Mouse (Mus musculus) midbrain, embryonic 12.5 days (tissue): Measurements from ENCODE around the gene 1700067K01Rik. TPM values are rescaled to one million over a fixed set of nuclear protein-coding genes. Genes with fewer than 3 reads are reported as not detected.
"Not testable (repeated sequence)": the region's sequence is repeated elsewhere in the genome, so short reads cannot be mapped to it uniquely, and the experiment has no call there.

Source experiments
- ATAC-seq: fragments of 200-750 bp; cut with Nextera tagmentation; 2 replicates; pipeline ENCODE4 v1.8.0; 2017; ENCODE audit warnings: low read depth, moderate TSS enrichment, moderate library complexity; ENCODE audit not compliant: low FRiP score
- H3K27ac ChIP-seq: fragments of 300-500 bp; sonication (generic); replicated peaks from 2 replicates; pipeline ENCODE4 v1.5.1; 2016; ENCODE audit warnings: mild to moderate bottlenecking
- H3K27me3 ChIP-seq: fragments of 300-500 bp; sonication (generic); 2 replicates; pipeline ENCODE4 v1.6.1; 2016; ENCODE audit warnings: mild to moderate bottlenecking
- H3K36me3 ChIP-seq: fragments of 300-500 bp; sonication (generic); 2 replicates; pipeline ENCODE4 v1.6.1; 2016
- H3K4me1 ChIP-seq: fragments of 300-500 bp; sonication (generic); 2 replicates; pipeline ENCODE4 v1.6.1; 2016
- H3K4me2 ChIP-seq: fragments of 300-500 bp; sonication (generic); replicated peaks from 2 replicates; pipeline ENCODE4 v1.6.1; 2016; ENCODE audit warnings: mild to moderate bottlenecking, moderate library complexity
- H3K4me3 ChIP-seq: fragments of 300-500 bp; sonication (generic); 2 replicates; pipeline ENCODE4 v1.5.1; 2016; ENCODE audit warnings: mild to moderate bottlenecking
- H3K9ac ChIP-seq: fragments of 300-500 bp; sonication (generic); replicated peaks from 2 replicates; pipeline ENCODE4 v1.6.1; 2016; ENCODE audit warnings: mild to moderate bottlenecking, moderate library complexity
- H3K9me3 ChIP-seq: fragments of 300-500 bp; sonication (generic); 2 replicates; pipeline ENCODE4 v1.6.1; 2016; ENCODE audit warnings: mild to moderate bottlenecking
- WGBS: fragments of 180-500 bp; shearing (Covaris S2); methylation state at CpG from one replicate; pipeline ENCODE4 v1.1.7; 2016; 5-methylcytosine and 5-hydroxymethylcytosine counted together
- polyA plus RNA-seq: library from polyadenylated mRNA; unstranded; fragments of >200 nt; fragmentation: Nextera tagmentation; extraction: Ambion mirVana; gene quantifications from 2 replicates; pipeline ENCODE4 v1.2.1, GENCODE M21; 2016

Gene 1700067K01Rik
- polyA plus RNA-seq, 1 experiment from 2014 or later: 0.89 TPM

GRCm38 (mm10) chr8:83973161-83974031, 27.9 kb upstream of the 1700067K01Rik start:
- peaks cover 37% of the 10 kb centered on the region for H3K4me1 ChIP-seq
- no peak; the same call in none of the 2 replicates for ATAC-seq
- H3K9me3 ChIP-seq: no peaks in the 10 kb centered on the region
- H3K36me3 ChIP-seq: peaks cover 12% of the 10 kb centered on the region
- peak overlapping the region; percentile 87 for H3K9ac ChIP-seq
- H3K27ac ChIP-seq: peak overlapping the region; percentile 77
- peak overlapping the region; percentile 95 for H3K4me3 ChIP-seq
- H3K4me2 ChIP-seq: peak overlapping the region; percentile 98
- H3K27me3 ChIP-seq: no peaks in the 10 kb centered on the region
- WGBS: 3% methylated on average over 37 of the region's 37 CpGs

GRCm38 (mm10) chr8:83974521-83974920, 26.8 kb upstream of the 1700067K01Rik start:
- Histone ChIP-seq H3K9ac (peak overlapping the region; percentile 37; the same call in 1 of the 2 replicates), H3K27me3 (no peaks in the 10 kb centered on the region), H3K27ac (no peak overlapping the region), H3K4me3 (peak overlapping the region; percentile 9; the same call in 1 of the 2 replicates), H3K4me1 (peaks cover 37% of the 10 kb centered on the region), H3K4me2 (peak overlapping the region; percentile 98; the same call in 1 of the 2 replicates), H3K36me3 (peaks cover 3% of the 10 kb centered on the region), H3K9me3 (no peaks in the 10 kb centered on the region)
- no peak for ATAC-seq
- 80% methylated on average over 4 of the region's 4 CpGs for WGBS

- 85% methylated on average over 4 of the region's 4 CpGs for WGBS
- Histone ChIP-seq H3K4me3 (no peak overlapping the region), H3K36me3 (peaks cover 13% of the 10 kb centered on the region), H3K27ac (no peak overlapping the region), H3K9me3 (no peaks in the 10 kb centered on the region), H3K4me2 (no peak overlapping the region), H3K9ac (no peak overlapping the region), H3K4me1 (peaks cover 37% of the 10 kb centered on the region), H3K27me3 (no peaks in the 10 kb centered on the region)
- no peak for ATAC-seq
These were observed 25.1 kb upstream of the 1700067K01Rik start for GRCm38 (mm10) chr8:83976101-83976630.

GRCm38 (mm10) chr8:83976779-83977350, 24.4 kb upstream of the 1700067K01Rik start:
- 0 out of 2 replicates have a peak overlapping the region, but pooled peaks have one; percentile 6 for H3K9ac ChIP-seq

GRCm38 (mm10) chr8:83977646-83978045, 23.7 kb upstream of the 1700067K01Rik start:
- peaks cover 28% of the 10 kb centered on the region for H3K36me3 ChIP-seq
- no peak overlapping the region for H3K9ac ChIP-seq
- no peak overlapping the region for H3K4me2 ChIP-seq
- no peak for ATAC-seq
- H3K9me3 ChIP-seq: no peaks in the 10 kb centered on the region
- peaks cover 31% of the 10 kb centered on the region for H3K4me1 ChIP-seq
- 76% methylated on average over 6 of the region's 6 CpGs for WGBS
- H3K27me3 ChIP-seq: no peaks in the 10 kb centered on the region
- H3K27ac ChIP-seq: 0 out of 2 replicates have a peak overlapping the region, but pooled peaks have one; percentile 11
- no peak overlapping the region for H3K4me3 ChIP-seq

More at GRCm38 (mm10) chr8:83976779-83977350, 24.4 kb upstream of the 1700067K01Rik start:
- H3K27ac ChIP-seq: no peak overlapping the region
- ATAC-seq: no peak
- H3K4me3 ChIP-seq: no peak overlapping the region
- WGBS: 87% methylated on average over 5 of the region's 5 CpGs
- H3K4me1 ChIP-seq: peaks cover 34% of the 10 kb centered on the region
- H3K36me3 ChIP-seq: peaks cover 20% of the 10 kb centered on the region
- no peaks in the 10 kb centered on the region for H3K27me3 ChIP-seq
- no peaks in the 10 kb centered on the region for H3K9me3 ChIP-seq
- H3K4me2 ChIP-seq: no peak overlapping the region

- no peak for ATAC-seq
- H3K36me3 ChIP-seq: peaks cover 33% of the 10 kb centered on the region
- H3K4me3 ChIP-seq: no peak overlapping the region
- 0 out of 2 replicates have a peak overlapping the region, but pooled peaks have one; percentile 11 for H3K27ac ChIP-seq
- WGBS: 75% methylated on average over 9 of the region's 9 CpGs
- no peak overlapping the region for H3K9ac ChIP-seq
- no peak overlapping the region for H3K4me2 ChIP-seq
- no peaks in the 10 kb centered on the region for H3K9me3 ChIP-seq
- H3K4me1 ChIP-seq: peaks cover 31% of the 10 kb centered on the region
- H3K27me3 ChIP-seq: no peaks in the 10 kb centered on the region
These were observed 23.1 kb upstream of the 1700067K01Rik start for GRCm38 (mm10) chr8:83978200-83978599.

GRCm38 (mm10) chr8:83980250-83980649, 21.1 kb upstream of the 1700067K01Rik start:
- peaks cover 49% of the 10 kb centered on the region for H3K36me3 ChIP-seq
- no peak overlapping the region for H3K4me2 ChIP-seq
- ATAC-seq: no peak
- H3K4me3 ChIP-seq: no peak overlapping the region
- no peaks in the 10 kb centered on the region for H3K9me3 ChIP-seq
- 88% methylated on average over 1 of the region's 1 CpGs for WGBS
- H3K27me3 ChIP-seq: no peaks in the 10 kb centered on the region
- no peak overlapping the region for H3K27ac ChIP-seq
- peaks cover 15% of the 10 kb centered on the region for H3K4me1 ChIP-seq
- 0 out of 2 replicates have a peak overlapping the region, but pooled peaks have one; percentile 20 for H3K9ac ChIP-seq

GRCm38 (mm10) chr8:83980845-83981244, 20.5 kb upstream of the 1700067K01Rik start:
- Histone ChIP-seq H3K36me3 (peaks cover 53% of the 10 kb centered on the region), H3K4me1 (peaks cover 15% of the 10 kb centered on the region)
- no peak for ATAC-seq

GRCm38 (mm10) chr8:83981533-83981932, 19.8 kb upstream of the 1700067K01Rik start:
- Histone ChIP-seq H3K27me3 (no peaks in the 10 kb centered on the region), H3K4me3 (no peak overlapping the region), H3K9me3 (no peaks in the 10 kb centered on the region), H3K4me1 (peaks cover 15% of the 10 kb centered on the region), H3K27ac (no peak overlapping the region), H3K36me3 (peaks cover 60% of the 10 kb centered on the region), H3K9ac (no peak overlapping the region), H3K4me2 (no peak overlapping the region)
- 94% methylated on average over 7 of the region's 7 CpGs for WGBS
- no peak for ATAC-seq

More at GRCm38 (mm10) chr8:83980845-83981244, 20.5 kb upstream of the 1700067K01Rik start:
- Histone ChIP-seq H3K9me3 (no peaks in the 10 kb centered on the region), H3K4me3 (no peak overlapping the region), H3K27ac (no peak overlapping the region), H3K27me3 (no peaks in the 10 kb centered on the region), H3K9ac (no peak overlapping the region), H3K4me2 (no peak overlapping the region)
- WGBS: 90% methylated on average over 8 of the region's 8 CpGs

- Histone ChIP-seq H3K4me2 (no peak overlapping the region), H3K36me3 (peaks cover 69% of the 10 kb centered on the region), H3K9me3 (no peaks in the 10 kb centered on the region), H3K27ac (no peak overlapping the region), H3K4me1 (peaks cover 8% of the 10 kb centered on the region), H3K4me3 (no peak overlapping the region), H3K27me3 (no peaks in the 10 kb centered on the region), H3K9ac (no peak overlapping the region)
- 93% methylated on average over 4 of the region's 4 CpGs for WGBS
- no peak for ATAC-seq
These were observed 18.9 kb upstream of the 1700067K01Rik start for GRCm38 (mm10) chr8:83982449-83982848.

- not testable (repeated sequence) for H3K4me3 ChIP-seq, H3K9me3 ChIP-seq, H3K27me3 ChIP-seq, ATAC-seq, H3K4me1 ChIP-seq, H3K27ac ChIP-seq, H3K4me2 ChIP-seq, H3K9ac ChIP-seq
- H3K36me3 ChIP-seq: peaks cover 77% of the 10 kb centered on the region
- WGBS: 99% methylated on average over 2 of the region's 2 CpGs
These were observed 18.1 kb upstream of the 1700067K01Rik start for GRCm38 (mm10) chr8:83983222-83983621.

- peaks cover 79% of the 10 kb centered on the region for H3K36me3 ChIP-seq
- ATAC-seq: no peak
These were observed 12.1 kb upstream of the 1700067K01Rik start for GRCm38 (mm10) chr8:83989243-83989642.

More at GRCm38 (mm10) chr8:83989243-83989642, 12.1 kb upstream of the 1700067K01Rik start:
- H3K27me3 ChIP-seq: no peaks in the 10 kb centered on the region
- H3K27ac ChIP-seq: no peak overlapping the region
- WGBS: 86% methylated on average over 7 of the region's 7 CpGs
- no peak overlapping the region for H3K4me2 ChIP-seq
- H3K9ac ChIP-seq: no peak overlapping the region
- H3K4me1 ChIP-seq: no peaks in the 10 kb centered on the region
- no peaks in the 10 kb centered on the region for H3K9me3 ChIP-seq
- no peak overlapping the region for H3K4me3 ChIP-seq
